Mouse (Mus musculus) small intestine, adult 2 months (tissue): ENCODE measurements around the gene Pde6h.

Source experiments
- CTCF ChIP-seq: fragments of 200-500 bp; IDR thresholded peaks from 2 replicates; pipeline ENCODE4 v1.5.1; 2012; ENCODE audit warnings: low read depth, mild to moderate bottlenecking, control low read depth, inconsistent platforms, low read length, moderate library complexity, mixed read lengths; ENCODE audit not compliant: insufficient replicate concordance, insufficient read length; ENCODE audit errors: extremely low read depth
- POLR2A ChIP-seq: fragments of 200-500 bp; IDR thresholded peaks from 2 replicates; pipeline ENCODE4 v1.6.1; 2012; ENCODE audit warnings: low read depth, mild to moderate bottlenecking, control low read depth, inconsistent platforms, low read length, moderate library complexity

- TF ChIP-seq CTCF (no peak), POLR2A (no peak)
These were observed 1.6 kb upstream of the Pde6h start, which contains the start of gene Erp27 for GRCm38 (mm10) chr6:136922080-136922479.
